Mouse (Mus musculus): ENCODE data around the gene Frs3. TPM values are rescaled to one million over a fixed set of nuclear protein-coding genes. Genes with fewer than 3 reads are reported as not detected.

Gene Frs3
- total and polyA plus RNA-seq, 2 experiments from 2014 or later = 68.9 to 128 TPM

- 0 out of 2 replicates have a peak, but pooled peaks have one; percentile 55 for ATAC-seq (ENCODE audit: low FRiP score)
- no peak for TF ChIP-seq CTCF (IDR thresholded peaks at IDR 0.05)
- Histone ChIP-seq H3K27me3 (ENCODE audit: insufficient read depth, low read length) (no peaks in the 10 kb centered on the region), H3K4me1 (ENCODE audit: insufficient read depth, low read length) (peaks cover 4% of the 10 kb centered on the region; the same call in 1 of the 2 replicates), H3K4me2 (ENCODE audit: low read depth, low read length, poor library complexity, severe bottlenecking) (peak overlapping the region; percentile 57), H3K9me3 (ENCODE audit: low read length) (no peaks in the 10 kb centered on the region), H3K27ac (ENCODE audit: low read depth, low read length) (no peak overlapping the region), H3K36me3 (ENCODE audit: insufficient read depth, low read length) (peaks cover 9% of the 10 kb centered on the region), H3K9ac (replicated peaks; ENCODE audit: low read length, poor library complexity, severe bottlenecking) (0 out of 2 replicates have a peak overlapping the region, but pooled peaks have one; percentile 30), H3K4me3 (ENCODE audit: low read depth, low read length) (peak overlapping the region; percentile 32; the same call in 1 of the 2 replicates)
- 25% methylated on average over 14 of the region's 14 CpGs for WGBS
- DNase-seq (ENCODE audit: low spot score) = peak; percentile 17
Measured at GRCm38 (mm10) chr17:47671988-47672310, 16.9 kb upstream of the Frs3 start.

GRCm38 (mm10) chr17:47672311-47673111 is 16.3 kb upstream of the Frs3 start:
- peak; percentile 38 for TF ChIP-seq CTCF (IDR thresholded peaks at IDR 0.05)
- no peak overlapping the region for H3K27ac ChIP-seq (ENCODE audit: low read depth, low read length)
- H3K9ac ChIP-seq (replicated peaks; ENCODE audit: low read length, poor library complexity, severe bottlenecking) = peak overlapping the region; percentile 30; the same call in 1 of the 2 replicates
- peaks cover 4% of the 10 kb centered on the region; the same call in 1 of the 2 replicates for H3K4me1 ChIP-seq (ENCODE audit: insufficient read depth, low read length)
- ATAC-seq (ENCODE audit: low FRiP score) (0 out of 2 replicates have a peak, but pooled peaks have one; percentile 28), DNase-seq (ENCODE audit: low spot score) (peak; percentile 67)
- no peaks in the 10 kb centered on the region for H3K9me3 ChIP-seq (ENCODE audit: low read length)
- peak overlapping the region; percentile 57 for H3K4me2 ChIP-seq (ENCODE audit: low read depth, low read length, poor library complexity, severe bottlenecking)
- peak overlapping the region; percentile 32 for H3K4me3 ChIP-seq (ENCODE audit: low read depth, low read length)
- peaks cover 11% of the 10 kb centered on the region for H3K36me3 ChIP-seq (ENCODE audit: insufficient read depth, low read length)
- H3K27me3 ChIP-seq (ENCODE audit: insufficient read depth, low read length) = no peaks in the 10 kb centered on the region
- WGBS = 8% methylated on average over 55 of the region's 68 CpGs

GRCm38 (mm10) chr17:47676581-47676980 is 12.2 kb upstream of the Frs3 start:
- TF ChIP-seq CTCF (IDR thresholded peaks at IDR 0.05) = peak; percentile 94
- 16% methylated on average over 9 of the region's 9 CpGs for WGBS
- no peak overlapping the region for H3K9ac ChIP-seq (replicated peaks; ENCODE audit: low read length, poor library complexity, severe bottlenecking)
- DNase-seq (ENCODE audit: low spot score) = peak; percentile 82
- H3K36me3 ChIP-seq (ENCODE audit: insufficient read depth, low read length) = peaks cover 40% of the 10 kb centered on the region
- no peak for ATAC-seq (ENCODE audit: low FRiP score)
- no peak overlapping the region for H3K4me2 ChIP-seq (ENCODE audit: low read depth, low read length, poor library complexity, severe bottlenecking)
- H3K4me3 ChIP-seq (ENCODE audit: low read depth, low read length) = no peak overlapping the region
- H3K27ac ChIP-seq (ENCODE audit: low read depth, low read length) = no peak overlapping the region
- H3K27me3 ChIP-seq (ENCODE audit: insufficient read depth, low read length) = no peaks in the 10 kb centered on the region
- no peaks in the 10 kb centered on the region for H3K4me1 ChIP-seq (ENCODE audit: insufficient read depth, low read length)
- H3K9me3 ChIP-seq (ENCODE audit: low read length) = no peaks in the 10 kb centered on the region

- H3K9ac ChIP-seq (replicated peaks; ENCODE audit: low read length, poor library complexity, severe bottlenecking) = no peak overlapping the region
- H3K27ac ChIP-seq (ENCODE audit: low read depth, low read length) = no peak overlapping the region
- TF ChIP-seq CTCF (IDR thresholded peaks at IDR 0.05) = no peak
- H3K9me3 ChIP-seq (ENCODE audit: low read length) = no peaks in the 10 kb centered on the region
- ATAC-seq (ENCODE audit: low FRiP score) = no peak
- over 99% methylated on average over 5 of the region's 5 CpGs for WGBS
- H3K4me2 ChIP-seq (ENCODE audit: low read depth, low read length, poor library complexity, severe bottlenecking) = no peak overlapping the region
- no peak overlapping the region for H3K4me3 ChIP-seq (ENCODE audit: low read depth, low read length)
- H3K4me1 ChIP-seq (ENCODE audit: insufficient read depth, low read length) = no peaks in the 10 kb centered on the region
- DNase-seq (ENCODE audit: low spot score) = no peak
- peaks cover 48% of the 10 kb centered on the region for H3K36me3 ChIP-seq (ENCODE audit: insufficient read depth, low read length)
- no peaks in the 10 kb centered on the region for H3K27me3 ChIP-seq (ENCODE audit: insufficient read depth, low read length)
Measured at GRCm38 (mm10) chr17:47678238-47678637, 10.6 kb upstream of the Frs3 start.

- ATAC-seq (ENCODE audit: low FRiP score) (no peak), DNase-seq (ENCODE audit: low spot score) (no peak)
- peaks cover 50% of the 10 kb centered on the region for H3K36me3 ChIP-seq (ENCODE audit: insufficient read depth, low read length)
- H3K4me3 ChIP-seq (ENCODE audit: low read depth, low read length) = no peak overlapping the region
- no peak overlapping the region for H3K27ac ChIP-seq (ENCODE audit: low read depth, low read length)
- H3K4me2 ChIP-seq (ENCODE audit: low read depth, low read length, poor library complexity, severe bottlenecking) = no peak overlapping the region
- H3K4me1 ChIP-seq (ENCODE audit: insufficient read depth, low read length) = no peaks in the 10 kb centered on the region
- WGBS = 90% methylated on average over 5 of the region's 5 CpGs
- no peak overlapping the region for H3K9ac ChIP-seq (replicated peaks; ENCODE audit: low read length, poor library complexity, severe bottlenecking)
- no peak for TF ChIP-seq CTCF (IDR thresholded peaks at IDR 0.05)
- no peaks in the 10 kb centered on the region for H3K27me3 ChIP-seq (ENCODE audit: insufficient read depth, low read length)
- H3K9me3 ChIP-seq (ENCODE audit: low read length) = no peaks in the 10 kb centered on the region
Measured at GRCm38 (mm10) chr17:47678702-47679101, 10.1 kb upstream of the Frs3 start.

- Histone ChIP-seq H3K4me1 (ENCODE audit: insufficient read depth, low read length) (peaks cover 5% of the 10 kb centered on the region; the same call in 1 of the 2 replicates), H3K4me3 (ENCODE audit: low read depth, low read length) (no peak overlapping the region), H3K4me2 (ENCODE audit: low read depth, low read length, poor library complexity, severe bottlenecking) (no peak overlapping the region), H3K9ac (replicated peaks; ENCODE audit: low read length, poor library complexity, severe bottlenecking) (no peak overlapping the region), H3K36me3 (ENCODE audit: insufficient read depth, low read length) (peaks cover 52% of the 10 kb centered on the region), H3K27ac (ENCODE audit: low read depth, low read length) (no peak overlapping the region), H3K9me3 (ENCODE audit: low read length) (no peaks in the 10 kb centered on the region), H3K27me3 (ENCODE audit: insufficient read depth, low read length) (no peaks in the 10 kb centered on the region)
- 91% methylated on average over 4 of the region's 4 CpGs for WGBS
- no peak for ATAC-seq (ENCODE audit: low FRiP score)
- TF ChIP-seq CTCF (IDR thresholded peaks at IDR 0.05) = no peak
- no peak for DNase-seq (ENCODE audit: low spot score)
Measured at GRCm38 (mm10) chr17:47682836-47683235, 6.0 kb upstream of the Frs3 start.

Measured in midbrain, postnatal 0 days (tissue).